Mouse (Mus musculus) limb, embryonic 10.5 days (tissue): ENCODE measurements at regions not wholly inside any gene's neighbourhood (a gene's known extent, or its start where the extent isn't known, plus 50 kb on each side); places are given as distances from the start of the nearest gene placed in this dataset.
A peak's percentile ranks its signal among the peaks of the same experiment; 100 is the strongest.

ENCODE experiments used
- DNase-seq: peaks from one replicate; pipeline ENCODE4 v3.0.0-alpha.2; 2017; ENCODE audit warnings: low spot score
- H3K27ac ChIP-seq: fragments of 300-500 bp; sonication (generic); 2 replicates; pipeline ENCODE4 v1.5.1; 2016; ENCODE audit warnings: mild to moderate bottlenecking
- H3K27me3 ChIP-seq: fragments of 300-500 bp; sonication (generic); 2 replicates; pipeline ENCODE4 v1.6.1; 2016; ENCODE audit warnings: low read depth, mild to moderate bottlenecking; ENCODE audit not compliant: poor library complexity, severe bottlenecking
- H3K36me3 ChIP-seq: fragments of 300-500 bp; sonication (generic); 2 replicates; pipeline ENCODE4 v1.6.1; 2016; ENCODE audit warnings: mild to moderate bottlenecking, moderate library complexity
- H3K4me1 ChIP-seq: fragments of 300-500 bp; sonication (generic); 2 replicates; pipeline ENCODE4 v1.6.1; 2016
- H3K4me3 ChIP-seq: fragments of 300-500 bp; sonication (generic); 2 replicates; pipeline ENCODE4 v1.5.1; 2016; ENCODE audit warnings: mild to moderate bottlenecking, moderate library complexity
- H3K9me3 ChIP-seq: fragments of 300-500 bp; sonication (generic); replicated peaks from 2 replicates; pipeline ENCODE4 v1.6.1; 2016; ENCODE audit warnings: mild to moderate bottlenecking
- WGBS: fragments of 180-500 bp; shearing (Covaris S2); methylation state at CpG from one replicate; pipeline ENCODE4 v1.1.7; 2016; 5-methylcytosine and 5-hydroxymethylcytosine counted together

DNA sequence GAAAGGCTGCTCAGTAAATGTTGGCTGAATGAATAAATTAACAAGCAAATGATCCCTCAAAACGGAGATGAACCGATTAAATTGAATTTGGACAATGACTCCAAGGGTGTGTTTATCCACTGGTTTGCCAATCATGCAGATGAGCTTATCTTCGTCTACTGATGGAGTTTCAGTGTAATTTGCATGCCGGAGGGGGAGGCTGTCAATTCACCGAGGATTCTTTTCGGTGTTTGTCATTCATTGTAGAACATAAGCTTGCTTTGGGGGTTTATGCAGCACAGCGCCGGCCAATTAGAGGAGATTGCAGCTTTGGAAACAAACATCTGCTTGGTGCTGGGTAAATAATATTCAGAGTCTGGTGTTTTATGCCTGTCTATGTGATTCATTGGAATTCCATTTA lies 132.7 kb downstream of the Otoa start:
- WGBS, result 83% methylated on average over 8 of the region's 8 CpGs
- Histone ChIP-seq H3K27ac (no peak overlapping the region), H3K4me3 (no peak overlapping the region), H3K4me1 (no peaks in the 10 kb centered on the region), H3K27me3 (no peaks in the 10 kb centered on the region), H3K36me3 (no peaks in the 10 kb centered on the region), H3K9me3 (no peaks in the 10 kb centered on the region)
- DNase-seq, result no peak

DNA sequence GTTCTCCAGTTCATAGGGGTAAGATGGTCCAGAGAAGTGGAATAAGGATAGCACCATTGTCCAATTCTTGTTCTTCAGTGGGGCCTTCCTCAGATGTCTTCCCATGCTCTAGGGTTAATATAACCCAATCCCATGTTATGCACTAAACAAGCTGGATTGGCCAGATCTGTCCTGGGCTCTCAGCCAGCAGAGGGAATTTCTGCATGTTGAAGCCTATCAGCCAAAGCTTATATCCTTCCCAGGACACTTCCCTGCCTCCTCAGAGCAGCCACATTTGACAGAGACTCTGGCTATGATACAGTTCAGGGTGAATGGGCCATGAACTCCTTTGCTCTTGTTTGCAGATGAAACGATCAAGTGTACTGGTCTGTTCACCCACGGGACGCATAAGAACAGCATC lies 133.6 kb downstream of the Otoa start:
- DNase-seq, result no peak
- Histone ChIP-seq H3K9me3 (no peaks in the 10 kb centered on the region), H3K4me1 (no peaks in the 10 kb centered on the region), H3K4me3 (no peak overlapping the region), H3K27ac (no peak overlapping the region), H3K27me3 (no peaks in the 10 kb centered on the region), H3K36me3 (no peaks in the 10 kb centered on the region)
- 94% methylated on average over 3 of the region's 3 CpGs for WGBS

GRCm38 (mm10) chr7:121215735-121216134 lies 134.3 kb downstream of the Otoa start:
- DNase-seq, result no peak
- Histone ChIP-seq H3K4me3 (no peak overlapping the region), H3K9me3 (no peaks in the 10 kb centered on the region), H3K4me1 (no peaks in the 10 kb centered on the region), H3K27ac (no peak overlapping the region), H3K27me3 (no peaks in the 10 kb centered on the region), H3K36me3 (no peaks in the 10 kb centered on the region)
- WGBS, result 83% methylated on average over 1 of the region's 1 CpGs

GRCm38 (mm10) chr7:121218031-121218430 lies 136.6 kb downstream of the Otoa start:
- WGBS, result 77% methylated on average over 10 of the region's 10 CpGs
- Histone ChIP-seq H3K27ac (no peak overlapping the region), H3K27me3 (no peaks in the 10 kb centered on the region), H3K9me3 (no peaks in the 10 kb centered on the region), H3K4me3 (no peak overlapping the region), H3K36me3 (no peaks in the 10 kb centered on the region), H3K4me1 (no peaks in the 10 kb centered on the region)
- DNase-seq, result no peak

- Histone ChIP-seq H3K4me3 (no peak overlapping the region), H3K36me3 (no peaks in the 10 kb centered on the region), H3K4me1 (no peaks in the 10 kb centered on the region), H3K27ac (no peak overlapping the region), H3K9me3 (no peaks in the 10 kb centered on the region), H3K27me3 (no peaks in the 10 kb centered on the region)
- WGBS, result 94% methylated on average over 7 of the region's 7 CpGs
- DNase-seq, result no peak
Observed at GRCm38 (mm10) chr7:121221158-121221557, 139.7 kb downstream of the Otoa start.

GRCm38 (mm10) chr7:121231881-121232280 lies 150.4 kb downstream of the Otoa start:
- Histone ChIP-seq H3K27me3 (no peaks in the 10 kb centered on the region), H3K9me3 (no peaks in the 10 kb centered on the region), H3K4me3 (no peak overlapping the region), H3K36me3 (no peaks in the 10 kb centered on the region), H3K27ac (no peak overlapping the region), H3K4me1 (peaks cover 3% of the 10 kb centered on the region; the same call in 1 of the 2 replicates)
- 89% methylated on average over 3 of the region's 3 CpGs for WGBS
- DNase-seq, result no peak

GRCm38 (mm10) chr7:121234831-121235230 lies 153.4 kb downstream of the Otoa start:
- DNase-seq, result no peak
- H3K36me3 ChIP-seq, result no peaks in the 10 kb centered on the region
- H3K4me3 ChIP-seq, result no peak overlapping the region
- no peaks in the 10 kb centered on the region for H3K9me3 ChIP-seq
- peaks cover 3% of the 10 kb centered on the region; the same call in 1 of the 2 replicates for H3K4me1 ChIP-seq
- H3K27me3 ChIP-seq, result no peaks in the 10 kb centered on the region
- no peak overlapping the region for H3K27ac ChIP-seq
- 83% methylated on average over 6 of the region's 6 CpGs for WGBS

DNA sequence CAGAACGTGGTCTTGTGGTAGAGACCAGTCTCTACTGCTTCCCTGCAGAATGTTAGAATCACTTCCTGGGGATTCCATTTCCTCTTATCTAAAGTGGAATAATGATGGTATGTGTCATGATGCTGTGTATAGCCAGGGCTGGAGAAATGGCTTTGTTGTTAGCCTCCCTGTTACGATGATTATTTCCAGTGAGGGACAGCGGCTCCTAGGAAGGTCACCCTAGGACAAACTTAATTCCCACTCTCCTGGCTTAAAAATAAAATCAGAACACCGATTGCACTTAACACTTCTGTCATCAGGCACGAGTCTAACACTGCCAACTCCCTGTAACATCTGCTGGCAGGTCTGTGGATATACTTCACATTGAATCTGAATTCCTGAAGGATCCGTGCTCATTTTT lies 151.9 kb upstream of the Hs3st2 start:
- Histone ChIP-seq H3K36me3 (no peaks in the 10 kb centered on the region), H3K27ac (no peak overlapping the region), H3K27me3 (no peaks in the 10 kb centered on the region), H3K4me3 (no peak overlapping the region), H3K4me1 (no peaks in the 10 kb centered on the region), H3K9me3 (no peaks in the 10 kb centered on the region)
- 84% methylated on average over 6 of the region's 6 CpGs for WGBS
- no peak for DNase-seq

- H3K27ac ChIP-seq, result no peak overlapping the region
- 88% methylated on average over 6 of the region's 6 CpGs for whole genome bisulfite sequencing
- no peak overlapping the region for H3K4me3 ChIP-seq
- H3K27me3 ChIP-seq, result no peaks in the 10 kb centered on the region
- no peaks in the 10 kb centered on the region for H3K9me3 ChIP-seq
- peaks cover 9% of the 10 kb centered on the region for H3K4me1 ChIP-seq
- H3K36me3 ChIP-seq, result no peaks in the 10 kb centered on the region
- no peak for DNase-seq
Observed at GRCm38 (mm10) chr7:121247845-121248244, 143.8 kb upstream of the Hs3st2 start.

DNA sequence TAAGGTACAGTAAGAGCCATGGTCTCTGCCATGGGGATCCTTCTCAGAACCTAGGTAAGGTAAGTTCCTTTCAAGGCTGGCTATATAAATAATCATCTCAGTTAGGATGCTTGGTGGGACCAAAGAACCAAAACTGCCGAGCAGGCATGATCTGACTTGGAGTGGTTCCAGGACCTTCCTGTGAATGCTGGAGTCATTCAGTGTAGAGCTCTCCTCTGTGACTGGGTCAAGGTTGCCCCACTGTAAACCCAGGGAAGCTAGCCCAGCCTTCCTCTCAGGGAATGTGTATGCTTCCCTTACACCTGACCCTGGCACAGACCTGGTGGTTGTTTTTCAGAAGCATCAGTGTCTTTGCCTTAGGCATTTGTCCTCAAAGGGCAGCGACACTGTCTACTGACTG lies 134.2 kb upstream of the Hs3st2 start:
- Histone ChIP-seq H3K27me3 (no peaks in the 10 kb centered on the region), H3K9me3 (no peaks in the 10 kb centered on the region), H3K4me1 (peaks cover 6% of the 10 kb centered on the region; the same call in 1 of the 2 replicates), H3K27ac (no peak overlapping the region), H3K36me3 (no peaks in the 10 kb centered on the region), H3K4me3 (no peak overlapping the region)
- DNase-seq, result no peak
- 81% methylated on average over 2 of the region's 2 CpGs for WGBS

DNA sequence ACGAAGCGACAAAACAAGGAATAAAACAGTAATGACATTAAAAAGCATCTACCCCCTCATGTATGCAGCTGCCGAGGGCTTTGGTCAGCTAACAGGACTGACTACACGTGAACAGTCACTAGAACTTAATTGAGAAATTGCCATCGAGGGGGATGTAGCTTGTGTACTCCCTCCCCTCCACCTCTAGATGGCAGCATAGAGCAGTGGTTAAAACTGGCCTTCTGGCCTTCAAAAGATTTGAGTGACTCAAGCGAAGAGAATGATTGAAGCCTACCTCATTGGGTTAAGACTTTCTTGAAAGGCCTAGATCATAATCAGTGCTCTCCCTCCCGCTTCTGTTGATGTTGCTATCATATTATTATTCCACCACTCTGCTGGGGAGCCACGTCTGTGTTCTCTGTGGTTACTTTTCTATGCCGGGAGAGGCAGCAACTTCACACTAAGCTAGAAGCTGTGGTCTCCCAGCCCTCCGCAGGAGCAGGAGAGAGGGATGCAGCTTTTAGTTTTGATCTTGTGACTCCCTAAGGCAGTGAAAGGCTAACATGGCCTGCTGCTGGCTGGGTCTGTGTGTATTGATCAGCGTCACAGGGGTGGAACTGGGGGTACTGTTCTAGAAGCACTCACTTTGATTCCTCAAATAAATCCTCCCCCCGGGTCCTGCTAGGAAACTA lies 132.7 kb upstream of the Hs3st2 start:
- no peaks in the 10 kb centered on the region for H3K27me3 ChIP-seq
- WGBS, result 52% methylated on average over 12 of the region's 12 CpGs
- H3K4me3 ChIP-seq, result no peak overlapping the region
- peak; percentile 41 for DNase-seq
- no peaks in the 10 kb centered on the region for H3K36me3 ChIP-seq
- H3K27ac ChIP-seq, result no peak overlapping the region
- no peaks in the 10 kb centered on the region for H3K9me3 ChIP-seq
- H3K4me1 ChIP-seq, result no peaks in the 10 kb centered on the region

GRCm38 (mm10) chr7:121259497-121260009 lies 132.1 kb upstream of the Hs3st2 start:
- Histone ChIP-seq H3K4me1 (no peaks in the 10 kb centered on the region), H3K9me3 (no peaks in the 10 kb centered on the region), H3K27me3 (no peaks in the 10 kb centered on the region), H3K36me3 (no peaks in the 10 kb centered on the region), H3K27ac (no peak overlapping the region), H3K4me3 (no peak overlapping the region)
- WGBS, result 88% methylated on average over 21 of the region's 21 CpGs
- DNase-seq, result no peak

- no peak for DNase-seq
- H3K9me3 ChIP-seq, result no peaks in the 10 kb centered on the region
- H3K27me3 ChIP-seq, result no peaks in the 10 kb centered on the region
Observed at GRCm38 (mm10) chr7:121269358-121269757, 122.3 kb upstream of the Hs3st2 start.

GRCm38 (mm10) chr7:121280597-121280996 lies 111.1 kb upstream of the Hs3st2 start:
- 44% methylated on average over 1 of the region's 1 CpGs for WGBS
- Histone ChIP-seq H3K9me3 (no peaks in the 10 kb centered on the region), H3K4me3 (no peak overlapping the region), H3K36me3 (no peaks in the 10 kb centered on the region), H3K27ac (no peak overlapping the region), H3K27me3 (no peaks in the 10 kb centered on the region), H3K4me1 (no peaks in the 10 kb centered on the region)
- no peak for DNase-seq

More at GRCm38 (mm10) chr7:121269358-121269757, 122.3 kb upstream of the Hs3st2 start:
- Histone ChIP-seq H3K27ac (no peak overlapping the region), H3K4me1 (no peaks in the 10 kb centered on the region), H3K4me3 (no peak overlapping the region), H3K36me3 (no peaks in the 10 kb centered on the region)
- 84% methylated on average over 2 of the region's 2 CpGs for WGBS
